Mouse (Mus musculus) embryonic facial prominence, embryonic 15.5 days (tissue): ENCODE measurements around the gene Spock2. TPM values are rescaled to one million over a fixed set of nuclear protein-coding genes. Genes with fewer than 3 reads are reported as not detected.

Experiments
- ATAC-seq: fragments of 200-750 bp; cut with Nextera tagmentation; 2 replicates; pipeline ENCODE4 v1.8.0; 2017; ENCODE audit warnings: low read depth, moderate TSS enrichment; ENCODE audit not compliant: insufficient number of reproducible peaks, low FRiP score, low TSS enrichment
- H3K27ac ChIP-seq: fragments of 300-500 bp; sonication (generic); replicated peaks from 2 replicates; pipeline ENCODE4 v1.5.1; 2015; ENCODE audit warnings: mild to moderate bottlenecking, inconsistent platforms
- H3K27me3 ChIP-seq: fragments of 300-500 bp; sonication (generic); 2 replicates; pipeline ENCODE4 v1.6.1; 2015; ENCODE audit warnings: inconsistent platforms
- H3K36me3 ChIP-seq: fragments of 300-500 bp; sonication (generic); 2 replicates; pipeline ENCODE4 v1.6.1; 2015; ENCODE audit warnings: mild to moderate bottlenecking, inconsistent platforms
- H3K4me1 ChIP-seq: fragments of 300-500 bp; sonication (generic); 2 replicates; pipeline ENCODE4 v1.6.1; 2015; ENCODE audit warnings: inconsistent platforms
- H3K4me2 ChIP-seq: fragments of 300-500 bp; sonication (generic); replicated peaks from 2 replicates; pipeline ENCODE4 v1.6.1; 2015; ENCODE audit warnings: mild to moderate bottlenecking, inconsistent platforms
- H3K4me3 ChIP-seq: fragments of 300-500 bp; sonication (generic); replicated peaks from 2 replicates; pipeline ENCODE4 v1.5.1; 2015; ENCODE audit warnings: mild to moderate bottlenecking, inconsistent platforms
- H3K9ac ChIP-seq: fragments of 300-500 bp; sonication (generic); 2 replicates; pipeline ENCODE4 v1.6.1; 2015; ENCODE audit warnings: inconsistent platforms
- H3K9me3 ChIP-seq: fragments of 300-500 bp; sonication (generic); replicated peaks from 2 replicates; pipeline ENCODE4 v1.6.1; 2016; ENCODE audit warnings: inconsistent platforms
- WGBS: fragments of 180-500 bp; shearing (Covaris S2); methylation state at CpG from one replicate; pipeline ENCODE4 v1.1.7; 2015; 5-methylcytosine and 5-hydroxymethylcytosine counted together
- polyA plus RNA-seq: library from polyadenylated mRNA; unstranded; fragments of >200 nt; fragmentation: Nextera tagmentation; extraction: Ambion mirVana; gene quantifications from 2 replicates; pipeline ENCODE4 v1.2.1, GENCODE M21; 2015

Spock2 gene
- polyA plus RNA-seq, 1 experiment from 2014 or later: 11.9 TPM

GRCm38 (mm10) chr10:60108321-60109111 is 2.5 kb downstream of the Spock2 start:
- Histone ChIP-seq H3K27me3 (peaks cover 42% of the 10 kb centered on the region), H3K4me1 (peaks cover 28% of the 10 kb centered on the region), H3K4me3 (no peak overlapping the region), H3K9ac (no peak overlapping the region), H3K4me2 (no peak overlapping the region), H3K9me3 (no peaks in the 10 kb centered on the region), H3K27ac (no peak overlapping the region), H3K36me3 (no peaks in the 10 kb centered on the region)
- whole genome bisulfite sequencing: 55% methylated on average over 17 of the region's 17 CpGs
- ATAC-seq: no peak

GRCm38 (mm10) chr10:60109336-60109735 is 3.3 kb downstream of the Spock2 start:
- Histone ChIP-seq H3K27ac (no peak overlapping the region), H3K9me3 (no peaks in the 10 kb centered on the region), H3K4me1 (peaks cover 28% of the 10 kb centered on the region), H3K4me2 (no peak overlapping the region), H3K9ac (no peak overlapping the region), H3K36me3 (no peaks in the 10 kb centered on the region), H3K27me3 (peaks cover 38% of the 10 kb centered on the region), H3K4me3 (no peak overlapping the region)
- WGBS: 76% methylated on average over 8 of the region's 8 CpGs
- no peak for ATAC-seq

GRCm38 (mm10) chr10:60109989-60110388 is 4.0 kb downstream of the Spock2 start:
- ATAC-seq: no peak
- no peak overlapping the region for H3K27ac ChIP-seq
- H3K9ac ChIP-seq: no peak overlapping the region
- no peak overlapping the region for H3K4me2 ChIP-seq
- H3K27me3 ChIP-seq: peaks cover 32% of the 10 kb centered on the region
- H3K36me3 ChIP-seq: no peaks in the 10 kb centered on the region
- H3K4me3 ChIP-seq: no peak overlapping the region
- WGBS: 77% methylated on average over 8 of the region's 8 CpGs
- H3K4me1 ChIP-seq: peaks cover 28% of the 10 kb centered on the region
- H3K9me3 ChIP-seq: no peaks in the 10 kb centered on the region

- no peak overlapping the region for H3K4me2 ChIP-seq
- H3K4me1 ChIP-seq: peaks cover 31% of the 10 kb centered on the region
- no peaks in the 10 kb centered on the region for H3K36me3 ChIP-seq
- no peak overlapping the region for H3K4me3 ChIP-seq
- no peak overlapping the region for H3K27ac ChIP-seq
- H3K9ac ChIP-seq: no peak overlapping the region
- ATAC-seq: no peak
- 87% methylated on average over 10 of the region's 10 CpGs for WGBS
- no peaks in the 10 kb centered on the region for H3K9me3 ChIP-seq
- peaks cover 25% of the 10 kb centered on the region for H3K27me3 ChIP-seq
Measured at GRCm38 (mm10) chr10:60110908-60111475, 5.0 kb downstream of the Spock2 start.

GRCm38 (mm10) chr10:60113965-60114690 is 8.1 kb downstream of the Spock2 start:
- peaks cover 22% of the 10 kb centered on the region for H3K4me1 ChIP-seq
- ATAC-seq: no peak
- 84% methylated on average over 9 of the region's 9 CpGs for WGBS

GRCm38 (mm10) chr10:60115345-60116185 is 9.5 kb downstream of the Spock2 start:
- peak overlapping the region; percentile 36 for H3K4me2 ChIP-seq
- H3K4me3 ChIP-seq: no peak overlapping the region
- H3K36me3 ChIP-seq: no peaks in the 10 kb centered on the region
- H3K27me3 ChIP-seq: no peaks in the 10 kb centered on the region; the same call in 1 of the 2 replicates
- no peak overlapping the region for H3K9ac ChIP-seq
- no peak overlapping the region for H3K27ac ChIP-seq
- H3K9me3 ChIP-seq: no peaks in the 10 kb centered on the region
- WGBS: 12% methylated on average over 14 of the region's 14 CpGs
- no peak; the same call in 1 of the 2 replicates for ATAC-seq
- peaks cover 22% of the 10 kb centered on the region for H3K4me1 ChIP-seq

More at GRCm38 (mm10) chr10:60113965-60114690, 8.1 kb downstream of the Spock2 start:
- H3K4me3 ChIP-seq: no peak overlapping the region
- no peak overlapping the region for H3K9ac ChIP-seq
- H3K27ac ChIP-seq: no peak overlapping the region
- no peaks in the 10 kb centered on the region for H3K9me3 ChIP-seq
- peaks cover 3% of the 10 kb centered on the region; the same call in 1 of the 2 replicates for H3K27me3 ChIP-seq
- H3K36me3 ChIP-seq: no peaks in the 10 kb centered on the region
- H3K4me2 ChIP-seq: no peak overlapping the region

GRCm38 (mm10) chr10:60116997-60117396 is 11.0 kb downstream of the Spock2 start:
- WGBS: 47% methylated on average over 4 of the region's 4 CpGs
- Histone ChIP-seq H3K4me1 (peaks cover 22% of the 10 kb centered on the region), H3K27me3 (no peaks in the 10 kb centered on the region), H3K9ac (no peak overlapping the region), H3K4me2 (no peak overlapping the region), H3K36me3 (no peaks in the 10 kb centered on the region), H3K4me3 (no peak overlapping the region), H3K9me3 (no peaks in the 10 kb centered on the region), H3K27ac (no peak overlapping the region)
- no peak for ATAC-seq

- Histone ChIP-seq H3K36me3 (no peaks in the 10 kb centered on the region), H3K9me3 (no peaks in the 10 kb centered on the region), H3K27ac (no peak overlapping the region), H3K27me3 (no peaks in the 10 kb centered on the region), H3K9ac (no peak overlapping the region), H3K4me3 (no peak overlapping the region), H3K4me2 (no peak overlapping the region), H3K4me1 (peaks cover 19% of the 10 kb centered on the region)
- WGBS: 52% methylated on average over 7 of the region's 7 CpGs
- ATAC-seq: no peak
Measured at GRCm38 (mm10) chr10:60118464-60118863, 12.4 kb downstream of the Spock2 start.

GRCm38 (mm10) chr10:60120630-60121029 is 14.6 kb downstream of the Spock2 start:
- H3K4me2 ChIP-seq: no peak overlapping the region
- no peak for ATAC-seq
- H3K27me3 ChIP-seq: no peaks in the 10 kb centered on the region
- H3K9me3 ChIP-seq: no peaks in the 10 kb centered on the region
- H3K36me3 ChIP-seq: no peaks in the 10 kb centered on the region
- H3K4me3 ChIP-seq: no peak overlapping the region
- H3K9ac ChIP-seq: no peak overlapping the region
- 76% methylated on average over 4 of the region's 4 CpGs for WGBS
- no peak overlapping the region for H3K27ac ChIP-seq
- peaks cover 13% of the 10 kb centered on the region for H3K4me1 ChIP-seq

- H3K27ac ChIP-seq: no peak overlapping the region
- H3K4me3 ChIP-seq: no peak overlapping the region
- H3K36me3 ChIP-seq: no peaks in the 10 kb centered on the region
- H3K9me3 ChIP-seq: no peaks in the 10 kb centered on the region
- no peaks in the 10 kb centered on the region for H3K4me1 ChIP-seq
- H3K4me2 ChIP-seq: no peak overlapping the region
- no peak for ATAC-seq
- no peaks in the 10 kb centered on the region for H3K27me3 ChIP-seq
- H3K9ac ChIP-seq: no peak overlapping the region
- WGBS: 68% methylated on average over 6 of the region's 6 CpGs
Measured at GRCm38 (mm10) chr10:60124078-60124477, 18.1 kb downstream of the Spock2 start.
